Mouse (Mus musculus) neural tube, embryonic 13.5 days (tissue): ENCODE data around the gene Cmpk2. TPM values are rescaled to one million over a fixed set of nuclear protein-coding genes. Genes with fewer than 3 reads are reported as not detected.
"Not testable (repeated sequence)": the region's sequence is repeated elsewhere in the genome, so short reads cannot be mapped to it uniquely, and the experiment has no call there.

Source experiments
- ATAC-seq: fragments of 200-750 bp; cut with Nextera tagmentation; 2 replicates; pipeline ENCODE4 v1.8.0; 2017; ENCODE audit warnings: low read depth, mild to moderate bottlenecking, moderate TSS enrichment, moderate library complexity
- H3K27ac ChIP-seq: fragments of 300-500 bp; sonication (generic); replicated peaks from 2 replicates; pipeline ENCODE4 v1.5.1; 2015; ENCODE audit warnings: moderate library complexity, mild to moderate bottlenecking, inconsistent platforms
- H3K27me3 ChIP-seq: fragments of 300-500 bp; sonication (generic); 2 replicates; pipeline ENCODE4 v1.6.1; 2015; ENCODE audit warnings: mild to moderate bottlenecking, inconsistent platforms
- H3K36me3 ChIP-seq: fragments of 300-500 bp; sonication (generic); 2 replicates; pipeline ENCODE4 v1.6.1; 2015; ENCODE audit warnings: mild to moderate bottlenecking, inconsistent platforms
- H3K4me1 ChIP-seq: fragments of 300-500 bp; sonication (generic); replicated peaks from 2 replicates; pipeline ENCODE4 v1.6.1; 2015; ENCODE audit warnings: inconsistent platforms
- H3K4me2 ChIP-seq: fragments of 300-500 bp; sonication (generic); 2 replicates; pipeline ENCODE4 v1.6.1; 2015; ENCODE audit warnings: inconsistent platforms, mild to moderate bottlenecking, moderate library complexity
- H3K4me3 ChIP-seq: fragments of 300-500 bp; sonication (generic); 2 replicates; pipeline ENCODE4 v1.5.1; 2015; ENCODE audit warnings: mild to moderate bottlenecking, inconsistent platforms
- H3K9ac ChIP-seq: fragments of 300-500 bp; sonication (generic); 2 replicates; pipeline ENCODE4 v1.6.1; 2015; ENCODE audit warnings: moderate library complexity, mild to moderate bottlenecking, inconsistent platforms
- H3K9me3 ChIP-seq: fragments of 300-500 bp; sonication (generic); 2 replicates; pipeline ENCODE4 v1.6.1; 2016; ENCODE audit warnings: inconsistent platforms
- WGBS: fragments of 180-500 bp; shearing (Covaris S2); methylation state at CpG from one replicate; pipeline ENCODE4 v1.1.7; 2015; 5-methylcytosine and 5-hydroxymethylcytosine counted together
- polyA plus RNA-seq: library from polyadenylated mRNA; unstranded; fragments of >200 nt; fragmentation: Nextera tagmentation; extraction: Ambion mirVana; gene quantifications from 2 replicates; pipeline ENCODE4 v1.2.1, GENCODE M21; 2015

Cmpk2 gene
- 13.5 and 14.7 TPM in 2 replicates for polyA plus RNA-seq

DNA sequence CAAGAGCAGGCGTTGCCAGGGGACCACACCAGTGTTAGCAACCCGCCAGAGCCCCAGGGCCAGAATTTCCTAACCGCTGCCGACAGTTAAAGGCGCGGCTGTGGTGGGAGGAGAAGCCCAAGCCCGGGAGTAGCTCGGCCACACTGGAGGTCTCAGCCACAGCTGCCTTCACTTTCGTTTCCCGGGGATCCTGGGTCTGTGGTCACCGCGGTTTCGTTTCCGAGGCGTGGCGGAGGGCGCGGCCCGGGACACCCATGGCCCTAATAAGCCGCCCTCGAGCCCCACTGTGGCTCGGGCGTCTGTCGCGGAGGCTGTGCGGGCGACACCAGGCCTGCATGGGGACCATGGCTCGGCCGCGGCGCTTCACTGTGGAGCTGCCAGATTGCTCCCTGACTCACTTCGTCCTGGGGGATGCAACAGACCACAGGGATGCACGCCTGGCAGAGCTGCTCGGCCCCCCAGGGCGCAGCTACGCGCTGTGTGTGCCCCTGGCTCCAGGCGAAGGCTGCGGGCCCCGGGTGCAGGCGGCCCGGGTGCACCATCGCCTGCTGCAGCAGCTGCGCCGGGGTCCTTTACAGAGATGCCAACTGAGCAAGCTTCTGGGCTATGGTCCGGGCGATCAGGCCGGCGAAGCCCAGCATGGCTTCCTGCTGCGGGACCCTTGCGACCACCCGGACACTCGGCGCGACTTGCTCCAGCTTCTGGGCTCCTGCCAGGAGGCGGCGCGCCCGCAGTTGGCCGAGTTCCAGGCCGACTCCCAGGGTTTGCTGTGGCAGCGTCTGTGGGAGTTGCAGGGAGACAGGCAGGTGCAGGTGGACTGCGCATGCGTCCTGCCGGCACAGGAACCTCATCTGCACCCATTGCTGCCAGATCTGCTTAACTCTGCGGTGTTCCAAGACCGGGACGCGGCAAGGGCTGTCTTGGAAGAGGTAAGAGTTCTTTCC is at the start of gene Cmpk2:
Gene Cmpk2, plus strand, starts transcription at position 107 of the 944 bp plus-strand sequence.
- H3K4me2 ChIP-seq = peak within 1 kb of the TSS; percentile 88
- no peaks in the 10 kb centered on the region for H3K36me3 ChIP-seq
- peak; percentile 89 for ATAC-seq
- peaks cover 16% of the 10 kb centered on the region for H3K4me1 ChIP-seq
- WGBS = under 1% methylated on average over 69 of the region's 69 CpGs
- peaks cover 7% of the 10 kb centered on the region; the same call in 1 of the 2 replicates for H3K27me3 ChIP-seq
- H3K9ac ChIP-seq = peak within 1 kb of the TSS; percentile 87
- H3K9me3 ChIP-seq = no peaks in the 10 kb centered on the region
- H3K27ac ChIP-seq = peak within 1 kb of the TSS; percentile 94
- peak within 1 kb of the TSS; percentile 52 for H3K4me3 ChIP-seq

DNA sequence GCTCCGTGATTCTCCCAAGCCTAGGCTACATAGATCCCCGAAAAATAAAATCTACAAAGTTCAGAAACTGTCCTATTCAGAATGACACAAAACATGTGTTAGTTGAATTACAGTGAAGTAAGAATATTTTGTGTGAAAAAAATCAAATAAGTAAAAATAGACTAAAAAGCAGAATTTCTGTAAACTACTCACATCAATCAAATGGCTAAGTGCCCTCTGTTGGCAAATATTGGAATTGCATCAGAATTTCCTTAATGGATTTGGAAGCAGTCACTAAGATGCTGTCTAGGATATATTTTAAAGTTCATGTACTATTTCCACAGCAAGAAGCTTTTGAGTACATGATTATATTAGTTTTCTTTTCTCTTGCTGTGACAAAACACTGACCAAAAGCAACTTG is 44.2 kb upstream of the Cmpk2 start:
- no peak for ATAC-seq
- H3K4me1 ChIP-seq = no peaks in the 10 kb centered on the region
- WGBS = 98% methylated on average over 2 of the region's 2 CpGs
- no peak overlapping the region for H3K9ac ChIP-seq
- H3K27ac ChIP-seq = no peak overlapping the region
- H3K4me2 ChIP-seq = no peak overlapping the region
- no peaks in the 10 kb centered on the region for H3K9me3 ChIP-seq
- H3K36me3 ChIP-seq = no peaks in the 10 kb centered on the region
- H3K4me3 ChIP-seq = no peak overlapping the region
- H3K27me3 ChIP-seq = no peaks in the 10 kb centered on the region

DNA sequence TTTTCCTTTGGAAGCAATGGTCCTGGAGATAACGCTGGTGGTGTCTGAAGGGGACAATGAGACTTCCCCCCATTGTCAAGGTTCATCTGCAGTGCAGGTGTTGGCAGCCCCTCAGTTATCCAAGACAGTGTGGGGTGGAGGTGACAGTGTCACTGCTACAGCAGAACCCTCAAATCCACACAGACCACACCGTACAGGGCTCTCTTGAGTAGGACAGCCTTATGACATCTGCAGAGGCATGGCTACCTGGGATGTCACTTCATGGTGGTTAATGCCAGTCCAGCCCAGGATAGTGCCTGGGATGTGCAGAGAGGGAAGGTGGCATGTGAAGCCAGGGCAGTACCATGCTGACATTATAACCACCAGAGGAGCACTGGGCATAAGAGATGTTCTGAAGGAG is 40.2 kb upstream of the Cmpk2 start:
- H3K4me1 ChIP-seq, H3K9ac ChIP-seq, H3K27ac ChIP-seq, H3K9me3 ChIP-seq, H3K36me3 ChIP-seq, H3K27me3 ChIP-seq, H3K4me2 ChIP-seq, H3K4me3 ChIP-seq, ATAC-seq: not testable (repeated sequence)
- WGBS = 85% methylated on average over 2 of the region's 2 CpGs

DNA sequence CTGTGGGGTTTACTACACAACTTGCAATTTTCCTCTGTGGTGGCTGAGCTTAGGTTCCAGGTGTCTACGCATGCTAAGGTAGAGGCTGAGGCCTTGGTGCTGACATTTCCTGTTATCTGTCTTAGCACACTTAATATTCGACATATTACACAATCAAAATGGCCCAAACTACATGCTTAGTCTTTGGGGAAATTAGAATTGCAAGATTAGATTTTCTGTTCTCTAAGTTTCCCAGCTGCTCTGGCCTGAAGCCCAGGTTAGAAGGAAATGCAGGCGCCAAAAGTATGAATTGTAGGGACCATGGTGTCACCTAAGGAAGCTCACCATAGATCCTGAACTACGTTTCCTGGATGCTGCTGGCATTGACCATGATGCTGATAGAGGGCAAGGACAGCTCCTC is 32.7 kb upstream of the Cmpk2 start:
- 87% methylated on average over 4 of the region's 4 CpGs for WGBS
- no peaks in the 10 kb centered on the region for H3K9me3 ChIP-seq
- H3K27me3 ChIP-seq = no peaks in the 10 kb centered on the region
- no peak overlapping the region for H3K4me3 ChIP-seq
- H3K4me1 ChIP-seq = no peaks in the 10 kb centered on the region
- H3K9ac ChIP-seq = no peak overlapping the region
- no peak for ATAC-seq
- no peak overlapping the region for H3K27ac ChIP-seq
- no peak overlapping the region for H3K4me2 ChIP-seq
- no peaks in the 10 kb centered on the region for H3K36me3 ChIP-seq

DNA sequence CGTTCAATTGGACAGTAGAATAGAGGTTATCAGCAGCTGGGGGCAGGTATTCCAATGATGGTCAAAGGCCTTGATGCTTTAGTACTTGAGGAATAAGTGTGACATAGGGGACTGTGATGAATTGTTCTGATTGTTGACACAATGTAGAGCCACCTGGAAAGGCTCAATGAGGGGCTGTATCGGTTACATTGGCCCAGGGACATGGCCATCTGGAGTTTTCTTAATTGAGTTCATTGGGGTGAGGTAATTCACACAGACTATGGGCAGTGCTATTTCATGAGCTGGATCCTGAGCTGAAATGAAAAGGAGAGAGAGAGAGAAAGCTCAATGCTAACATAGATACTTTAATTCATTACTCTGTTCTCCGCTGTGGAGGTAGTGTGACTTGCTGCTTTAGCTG is 31.1 kb upstream of the Cmpk2 start:
- Histone ChIP-seq H3K27me3 (no peaks in the 10 kb centered on the region), H3K4me3 (no peak overlapping the region), H3K9me3 (no peaks in the 10 kb centered on the region), H3K4me1 (no peaks in the 10 kb centered on the region), H3K27ac (no peak overlapping the region), H3K9ac (no peak overlapping the region), H3K36me3 (no peaks in the 10 kb centered on the region), H3K4me2 (no peak overlapping the region)
- no peak for ATAC-seq
- WGBS = 66% methylated on average over 3 of the region's 3 CpGs

DNA sequence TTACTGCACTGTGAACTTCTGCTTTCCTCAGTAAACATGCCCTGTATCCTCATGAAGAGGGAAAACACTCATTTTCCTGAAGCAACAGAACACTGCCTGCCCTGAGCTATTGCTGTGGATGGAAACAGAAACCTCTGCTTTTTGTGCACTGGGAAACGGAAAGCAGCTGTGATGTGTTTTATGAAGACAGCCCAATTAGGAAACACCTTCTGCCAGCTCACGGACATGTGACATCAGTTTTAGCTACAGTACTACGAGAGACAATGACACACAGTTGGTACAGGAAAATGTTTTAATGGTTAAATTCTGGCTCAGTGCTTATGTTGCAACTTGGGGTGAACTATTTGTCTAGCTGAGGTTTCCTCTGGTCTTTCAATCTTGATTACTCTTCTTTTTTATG is 29.6 kb upstream of the Cmpk2 start:
- H3K27ac ChIP-seq = no peak overlapping the region
- H3K4me1 ChIP-seq = no peaks in the 10 kb centered on the region
- no peaks in the 10 kb centered on the region for H3K36me3 ChIP-seq
- H3K4me2 ChIP-seq = no peak overlapping the region
- no peak for ATAC-seq
- H3K27me3 ChIP-seq = no peaks in the 10 kb centered on the region
- H3K9ac ChIP-seq = no peak overlapping the region
- H3K9me3 ChIP-seq = no peaks in the 10 kb centered on the region
- WGBS = 74% methylated on average over 3 of the region's 3 CpGs
- H3K4me3 ChIP-seq = no peak overlapping the region

DNA sequence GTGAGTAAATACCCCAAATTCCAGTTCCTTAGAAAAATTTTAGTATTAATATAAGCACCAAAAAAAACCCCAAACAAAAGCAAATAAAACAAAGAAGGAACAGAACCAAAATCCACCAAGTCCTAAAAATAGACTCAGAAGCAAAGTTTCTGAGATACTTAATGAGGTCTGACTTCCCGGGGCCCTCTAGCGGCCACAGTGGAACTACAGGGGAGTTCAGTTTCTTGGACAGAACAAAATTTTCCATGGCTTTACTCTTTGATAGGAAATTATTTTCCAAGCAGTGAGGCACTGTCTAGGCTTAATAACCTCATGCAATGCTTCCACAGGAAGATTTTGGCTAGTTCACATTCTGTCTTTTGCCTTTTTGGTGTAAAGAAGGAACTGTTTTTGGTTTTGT is 24.9 kb upstream of the Cmpk2 start:
- no peak overlapping the region for H3K27ac ChIP-seq
- H3K27me3 ChIP-seq = no peaks in the 10 kb centered on the region
- H3K4me1 ChIP-seq = no peaks in the 10 kb centered on the region
- H3K4me2 ChIP-seq = no peak overlapping the region
- H3K4me3 ChIP-seq = no peak overlapping the region
- H3K9ac ChIP-seq = no peak overlapping the region
- no peak for ATAC-seq
- H3K9me3 ChIP-seq = no peaks in the 10 kb centered on the region
- H3K36me3 ChIP-seq = no peaks in the 10 kb centered on the region
- WGBS = 0% methylated on average over 2 of the region's 2 CpGs

DNA sequence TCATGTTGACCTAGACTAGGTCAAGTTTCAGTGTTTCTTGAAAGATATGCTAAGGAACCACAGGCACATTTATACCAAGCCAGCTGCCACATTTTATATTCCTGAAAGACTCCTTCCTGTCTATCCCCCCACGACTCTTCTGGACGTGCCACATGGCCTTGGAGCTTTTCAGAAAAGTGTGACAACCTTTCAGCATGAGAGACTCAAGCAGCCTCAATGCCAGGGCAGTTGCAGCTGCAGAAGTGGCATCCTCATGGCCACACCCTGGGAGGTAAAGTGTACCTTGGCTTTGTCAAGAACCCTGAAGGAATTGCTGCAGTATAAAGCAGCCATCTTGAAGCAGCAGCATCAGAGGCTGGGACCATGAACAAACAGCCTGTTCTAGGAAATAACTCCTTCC is 24.5 kb upstream of the Cmpk2 start:
- no peaks in the 10 kb centered on the region for H3K9me3 ChIP-seq
- H3K4me3 ChIP-seq = no peak overlapping the region
- ATAC-seq = no peak
- no peaks in the 10 kb centered on the region for H3K27me3 ChIP-seq
- no peak overlapping the region for H3K27ac ChIP-seq
- H3K4me2 ChIP-seq = no peak overlapping the region
- H3K36me3 ChIP-seq = no peaks in the 10 kb centered on the region
- no peak overlapping the region for H3K9ac ChIP-seq
- no peaks in the 10 kb centered on the region for H3K4me1 ChIP-seq
- 94% methylated on average over 2 of the region's 2 CpGs for WGBS

DNA sequence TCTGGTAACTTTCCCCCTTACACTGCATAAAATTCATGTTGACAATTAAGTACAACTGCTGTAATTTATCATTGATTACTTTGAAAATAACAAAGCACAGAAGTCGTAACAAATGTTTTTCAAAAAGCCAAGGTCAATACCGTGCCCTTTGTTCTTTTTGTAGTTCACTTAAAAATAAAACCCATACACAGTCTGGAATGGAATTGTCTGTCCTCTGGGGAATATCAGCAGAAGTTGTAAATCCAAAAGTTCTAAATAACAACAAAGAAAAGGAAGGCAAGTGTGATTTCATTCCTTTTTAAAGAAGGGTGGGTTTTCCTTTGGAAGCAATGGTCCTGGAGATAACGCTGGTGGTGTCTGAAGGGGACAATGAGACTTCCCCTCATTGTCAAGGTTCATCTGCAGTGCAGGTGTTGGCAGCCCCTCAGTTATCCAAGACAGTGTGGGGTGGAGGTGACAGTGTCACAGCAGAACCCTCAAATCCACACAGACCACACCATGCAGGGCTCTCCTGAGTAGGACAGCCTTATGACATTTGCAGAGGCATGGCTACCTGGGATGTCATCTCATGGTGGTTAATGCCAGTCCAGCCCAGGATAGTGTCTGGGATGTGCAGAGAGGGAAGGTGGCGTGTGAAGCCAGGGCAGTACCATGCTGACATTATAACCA is 22.5 kb upstream of the Cmpk2 start:
- 85% methylated on average over 4 of the region's 4 CpGs for WGBS
- ATAC-seq = no peak
- Histone ChIP-seq H3K27me3 (no peaks in the 10 kb centered on the region), H3K4me1 (no peaks in the 10 kb centered on the region), H3K27ac (no peak overlapping the region), H3K9me3 (no peaks in the 10 kb centered on the region), H3K9ac (no peak overlapping the region), H3K4me3 (no peak overlapping the region), H3K4me2 (no peak overlapping the region), H3K36me3 (no peaks in the 10 kb centered on the region)

DNA sequence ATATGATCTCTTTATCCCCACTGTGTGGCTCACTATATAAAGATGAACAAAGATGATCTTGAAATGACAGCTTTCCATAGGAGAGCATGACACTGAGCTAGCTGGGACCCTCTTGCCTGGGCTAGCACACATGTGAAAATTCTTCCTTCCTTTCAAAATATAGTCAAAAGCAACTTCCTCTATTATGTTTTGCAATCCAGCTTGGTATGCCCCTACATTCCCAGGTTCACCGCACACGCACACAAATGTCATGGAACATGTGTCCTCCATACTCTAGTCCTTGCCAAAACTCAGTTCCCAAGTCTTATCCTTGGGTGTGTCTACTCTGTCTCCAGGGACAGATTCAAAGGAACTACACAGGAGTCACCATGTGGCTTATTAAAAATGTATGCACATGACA is 19.5 kb upstream of the Cmpk2 start:
- ATAC-seq = no peak

DNA sequence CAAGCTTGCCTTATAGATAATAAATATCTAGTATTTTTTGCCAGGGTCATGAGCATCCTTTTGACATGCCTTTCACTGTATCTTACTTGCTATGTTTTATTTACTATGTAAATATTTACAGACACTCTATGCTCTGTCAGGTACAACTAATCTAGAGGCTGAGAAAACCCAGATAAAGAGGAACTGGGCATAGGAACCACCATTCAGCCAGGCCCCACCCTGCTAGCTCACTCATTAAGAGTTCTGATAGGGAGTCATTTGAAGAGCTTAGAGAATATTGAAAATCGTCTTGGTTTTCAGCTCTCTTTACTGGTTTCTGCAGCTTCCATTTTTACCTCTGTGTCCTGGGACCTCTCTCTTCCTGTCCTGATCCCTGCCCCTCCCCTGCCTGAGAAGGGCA is 17.9 kb upstream of the Cmpk2 start:
- H3K4me1 ChIP-seq = peaks cover 5% of the 10 kb centered on the region
- no peak overlapping the region for H3K9ac ChIP-seq
- no peak overlapping the region for H3K4me2 ChIP-seq
- WGBS = 59% methylated on average over 1 of the region's 1 CpGs
- H3K9me3 ChIP-seq = no peaks in the 10 kb centered on the region
- H3K36me3 ChIP-seq = no peaks in the 10 kb centered on the region
- H3K4me3 ChIP-seq = no peak overlapping the region
- no peak overlapping the region for H3K27ac ChIP-seq
- no peak for ATAC-seq
- no peaks in the 10 kb centered on the region for H3K27me3 ChIP-seq

More for the DNA sequence above, 19.5 kb upstream of the Cmpk2 start:
- H3K4me2 ChIP-seq = no peak overlapping the region
- H3K9me3 ChIP-seq = no peaks in the 10 kb centered on the region
- H3K4me3 ChIP-seq = no peak overlapping the region
- no peaks in the 10 kb centered on the region for H3K27me3 ChIP-seq
- H3K4me1 ChIP-seq = no peaks in the 10 kb centered on the region
- H3K36me3 ChIP-seq = no peaks in the 10 kb centered on the region
- 87% methylated on average over 2 of the region's 2 CpGs for WGBS
- no peak overlapping the region for H3K27ac ChIP-seq
- no peak overlapping the region for H3K9ac ChIP-seq

DNA sequence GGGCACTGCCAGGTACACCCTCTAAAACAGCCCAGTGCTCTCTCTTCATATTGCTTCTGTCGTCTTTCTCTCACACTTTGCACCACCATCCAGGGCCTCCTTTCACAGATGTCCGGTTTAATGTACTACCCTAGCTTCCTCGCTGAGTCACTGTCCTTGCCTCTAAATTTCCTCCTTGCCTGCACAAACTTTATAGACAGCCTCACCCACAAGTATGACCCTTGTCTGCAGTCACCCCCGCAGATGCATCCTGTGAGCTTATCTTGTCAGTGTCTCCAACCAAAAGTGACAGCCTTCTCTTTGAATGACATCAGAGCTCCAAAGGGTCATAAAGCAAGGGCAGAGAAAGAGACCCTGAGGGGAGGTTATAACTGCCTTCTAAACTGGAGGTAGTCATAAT is 16.1 kb upstream of the Cmpk2 start:
- no peak for ATAC-seq
- Histone ChIP-seq H3K4me2 (no peak overlapping the region), H3K27me3 (no peaks in the 10 kb centered on the region), H3K9me3 (no peaks in the 10 kb centered on the region), H3K36me3 (no peaks in the 10 kb centered on the region), H3K4me3 (no peak overlapping the region), H3K9ac (no peak overlapping the region), H3K4me1 (peaks cover 9% of the 10 kb centered on the region), H3K27ac (no peak overlapping the region)
- 71% methylated on average over 4 of the region's 4 CpGs for WGBS
